ENCODE assay signal across 13 mouse cellular contexts in genomic region chr2:60870450-60870849, GRCm38 (mm10).
DNase-seq lines count a peak whose midpoint lies in the region; ATAC-seq and TF ChIP-seq lines count a peak whose summit lies in the region.
"Had no signal": no experiment of that assay in that cellular context is flagged by ENCODE, and none has a peak within 500 bp of the region (broad histone marks: within the 10 kb centered on the region; RNA-seq: fewer than 3 reads in every experiment).

No protein-coding gene starts in this region.

- peak overlapping the region; percentile 29 for H3K4me2 ChIP-seq in heart, embryonic 11.5 days
- H3K4me2 ChIP-seq in limb, embryonic 12.5 days: no peak overlapping the region
- H3K4me2 ChIP-seq in midbrain, embryonic 16.5 days (ENCODE audit: low read length): no peak overlapping the region
- H3K4me2 ChIP-seq: forebrain, embryonic 15.5 days; hindbrain, embryonic 14.5 days had no signal

- no peaks in the 10 kb centered on the region for H3K27me3 ChIP-seq in heart, embryonic 11.5 days (ENCODE audit: control insufficient read depth, insufficient read depth, low read length)
- no peaks in the 10 kb centered on the region for H3K27me3 ChIP-seq in testis, adult 2 months (ENCODE audit: control insufficient read depth, insufficient read depth, low read length)
- no peaks in the 10 kb centered on the region for H3K27me3 ChIP-seq in limb, embryonic 12.5 days
- H3K27me3 ChIP-seq in midbrain, embryonic 16.5 days (ENCODE audit: control insufficient read depth, insufficient read depth, low read depth, low read length): peaks cover 3% of the 10 kb centered on the region; the same call in 1 of the 2 replicates

- H3K36me3 ChIP-seq in heart, embryonic 11.5 days (ENCODE audit: control insufficient read depth, insufficient read depth, low read length): no peaks in the 10 kb centered on the region
- no peaks in the 10 kb centered on the region for H3K36me3 ChIP-seq in testis, adult 2 months (ENCODE audit: control insufficient read depth, insufficient read depth, low read length)
- H3K36me3 ChIP-seq in limb, embryonic 12.5 days: no peaks in the 10 kb centered on the region; the same call in 1 of the 2 replicates
- H3K36me3 ChIP-seq in midbrain, embryonic 16.5 days (ENCODE audit: control insufficient read depth, insufficient read depth, low read length): no peaks in the 10 kb centered on the region
- H3K36me3 ChIP-seq: forebrain, embryonic 15.5 days had no signal

- H3K4me3 ChIP-seq in heart, embryonic 11.5 days (ENCODE audit: low read depth, low read length): no peak overlapping the region
- H3K4me3 ChIP-seq in testis, adult 2 months (ENCODE audit: control insufficient read depth, low read depth, low read length): peak overlapping the region; percentile 77
- H3K4me3 ChIP-seq in limb, embryonic 12.5 days (replicated peaks): no peak overlapping the region
- no peak overlapping the region for H3K4me3 ChIP-seq in midbrain, embryonic 16.5 days (ENCODE audit: low read depth, low read length)
- H3K4me3 ChIP-seq: forebrain, embryonic 15.5 days had no signal

- H3K9me3 ChIP-seq in heart, embryonic 11.5 days (replicated peaks; ENCODE audit: control insufficient read depth, low read length): no peaks in the 10 kb centered on the region
- H3K9me3 ChIP-seq in limb, embryonic 12.5 days: no peaks in the 10 kb centered on the region
- no peaks in the 10 kb centered on the region for H3K9me3 ChIP-seq in midbrain, embryonic 16.5 days (replicated peaks; ENCODE audit: control insufficient read depth, low read length, poor library complexity, severe bottlenecking)
- H3K9me3 ChIP-seq: forebrain, embryonic 15.5 days had no signal

- H3K4me1 ChIP-seq in heart, embryonic 11.5 days (ENCODE audit: control insufficient read depth, insufficient read depth, low read length): peaks cover 66% of the 10 kb centered on the region
- no peaks in the 10 kb centered on the region for H3K4me1 ChIP-seq in testis, adult 2 months (ENCODE audit: control insufficient read depth, insufficient read depth, low read length)
- H3K4me1 ChIP-seq in limb, embryonic 12.5 days (replicated peaks): peaks cover 43% of the 10 kb centered on the region
- H3K4me1 ChIP-seq in midbrain, embryonic 16.5 days (ENCODE audit: control insufficient read depth, insufficient read depth, low read length): no peaks in the 10 kb centered on the region
- H3K4me1 ChIP-seq: forebrain, embryonic 15.5 days had no signal

- no peak for DNase-seq in heart, postnatal 4 days
- DNase-seq in testis, postnatal 10 days (ENCODE audit: low spot score): no peak
- DNase-seq in yolk sac, embryonic 10.5 days (ENCODE audit: low spot score): peak; percentile 49
- DNase-seq in T-cell, adult 2 months (ENCODE audit: low spot score): no peak
- DNase-seq: layer of hippocampus, adult 9-11 months; lung, postnatal 14 days; thymus, postnatal 4 days had no signal

- WGBS in heart, embryonic 11.5 days (ENCODE audit: insufficient replicate concordance): 24% methylated on average over 4 of the region's 4 CpGs
- WGBS in limb, embryonic 12.5 days: 39% methylated on average over 4 of the region's 4 CpGs
- WGBS in midbrain, embryonic 16.5 days: 32% methylated on average over 4 of the region's 4 CpGs

- TF ChIP-seq POLR2A in testis, adult 2 months (IDR thresholded peaks at IDR 0.05; ENCODE audit: control insufficient read depth, low read depth, low read length): no peak

- no peak for TF ChIP-seq CTCF in testis, adult 2 months (IDR thresholded peaks at IDR 0.05; ENCODE audit: control insufficient read depth, insufficient read depth, insufficient replicate concordance, low read depth, low read length)

- H3K27ac ChIP-seq in heart, embryonic 11.5 days (ENCODE audit: low read depth, low read length): peak overlapping the region; percentile 65
- no peak overlapping the region for H3K27ac ChIP-seq in testis, adult 2 months (ENCODE audit: control insufficient read depth, insufficient read depth, low read depth, low read length)
- peak overlapping the region; percentile 17; the same call in 1 of the 2 replicates for H3K27ac ChIP-seq in limb, embryonic 12.5 days
- H3K27ac ChIP-seq in midbrain, embryonic 16.5 days (ENCODE audit: low read length): no peak overlapping the region
- H3K27ac ChIP-seq: forebrain, embryonic 15.5 days; hindbrain, embryonic 14.5 days had no signal

- ATAC-seq in heart, embryonic 11.5 days (replicated peaks; ENCODE audit: insufficient number of reproducible peaks, low FRiP score, low TSS enrichment): peak; percentile 17; the same call in 1 of the 2 replicates
- ATAC-seq in limb, embryonic 12.5 days (ENCODE audit: insufficient number of reproducible peaks, insufficient read depth, low FRiP score, low TSS enrichment, low read depth): no peak
- no peak for ATAC-seq in midbrain, embryonic 16.5 days
- ATAC-seq: forebrain, embryonic 15.5 days had no signal

- no peak overlapping the region for H3K9ac ChIP-seq in heart, embryonic 11.5 days (ENCODE audit: low read depth, low read length)
- H3K9ac ChIP-seq in limb, embryonic 12.5 days (replicated peaks): no peak overlapping the region
- no peak overlapping the region for H3K9ac ChIP-seq in midbrain, embryonic 16.5 days (ENCODE audit: low read depth, low read length)
- H3K9ac ChIP-seq: forebrain, embryonic 15.5 days; hindbrain, embryonic 14.5 days had no signal

Comparison
In these comparisons a context has a peak if more than half of its experiments do, and no peak if none do; other contexts are left out.
1. H3K27ac ChIP-seq: peak in heart, embryonic 11.5 days (single experiment) and limb, embryonic 12.5 days (single experiment); none in testis, adult 2 months (single experiment) and midbrain, embryonic 16.5 days (single experiment).